Mouse (Mus musculus) stomach, postnatal 0 days (tissue): ENCODE results near the gene Chst3. TPM values are rescaled to one million over a fixed set of nuclear protein-coding genes. Genes with fewer than 3 reads are reported as not detected.
"Not testable (repeated sequence)": the region's sequence is repeated elsewhere in the genome, so short reads cannot be mapped to it uniquely, and the experiment has no call there.

Experiments used
- ATAC-seq: fragments of 200-750 bp; cut with Nextera tagmentation; 2 replicates; pipeline ENCODE4 v1.8.0; 2017; ENCODE audit not compliant: low FRiP score, low TSS enrichment
- DNase-seq: peaks from one replicate; pipeline ENCODE4 v3.0.0-alpha.2; 2016; ENCODE audit warnings: low spot score
- H3K27ac ChIP-seq: fragments of 300-500 bp; sonication (generic); replicated peaks from 2 replicates; pipeline ENCODE4 v1.5.1; 2014; ENCODE audit warnings: mild to moderate bottlenecking, control low read depth
- H3K27me3 ChIP-seq: fragments of 300-500 bp; sonication (generic); 2 replicates; pipeline ENCODE4 v1.6.1; 2014; ENCODE audit warnings: low read length; ENCODE audit not compliant: control insufficient read depth, insufficient read depth
- H3K36me3 ChIP-seq: fragments of 300-500 bp; sonication (generic); 2 replicates; pipeline ENCODE4 v1.6.1; 2014; ENCODE audit warnings: low read length, mixed read lengths; ENCODE audit not compliant: control insufficient read depth, insufficient read depth
- H3K4me1 ChIP-seq: fragments of 300-500 bp; sonication (generic); replicated peaks from 2 replicates; pipeline ENCODE4 v1.6.1; 2014; ENCODE audit warnings: antibody characterized with exemption; ENCODE audit not compliant: control insufficient read depth, insufficient read depth
- H3K4me2 ChIP-seq: fragments of 300-500 bp; sonication (generic); replicated peaks from 2 replicates; pipeline ENCODE4 v1.6.1; 2014; ENCODE audit warnings: low read depth, mild to moderate bottlenecking, control low read depth, moderate library complexity
- H3K4me3 ChIP-seq: fragments of 300-500 bp; sonication (generic); 2 replicates; pipeline ENCODE4 v1.5.1; 2014; ENCODE audit warnings: low read depth, low read length, control low read depth
- H3K9ac ChIP-seq: fragments of 300-500 bp; sonication (generic); 2 replicates; pipeline ENCODE4 v1.6.1; 2014; ENCODE audit warnings: mild to moderate bottlenecking, low read length, control low read depth, mixed read lengths
- H3K9me3 ChIP-seq: fragments of 300-500 bp; sonication (generic); 2 replicates; pipeline ENCODE4 v1.6.1; 2016; ENCODE audit warnings: low read length; ENCODE audit not compliant: control insufficient read depth
- CTCF ChIP-seq: IDR thresholded peaks from 2 replicates; pipeline ENCODE4 v1.5.1; 2016; ENCODE audit warnings: antibody characterized with exemption, low read depth, mild to moderate bottlenecking, moderate library complexity
- EP300 ChIP-seq: optimal IDR thresholded peaks from 2 replicates; pipeline ENCODE3; 2016; ENCODE audit warnings: antibody characterized with exemption
- WGBS: fragments of 180-500 bp; shearing (Covaris S2); extraction: QIAGEN DNeasy Blood & Tissue Kit; methylation state at CpG from one replicate; pipeline ENCODE4 v1.1.7; 2014; 5-methylcytosine and 5-hydroxymethylcytosine counted together
- polyA plus RNA-seq: library from polyadenylated mRNA; unstranded; fragments of >200 nt; fragmentation: Nextera tagmentation; extraction: Ambion mirVana; gene quantifications from 2 replicates; pipeline ENCODE4 v1.2.1, GENCODE M21; 2015

Chst3 gene
- polyA plus RNA-seq, 1 experiment from 2014 or later, result 1.1 TPM

GRCm38 (mm10) chr10:60243941-60244340 is 24.9 kb upstream of the Chst3 start:
- TF ChIP-seq EP300 (no peak), CTCF (no peak)
- Histone ChIP-seq H3K9ac (no peak overlapping the region), H3K36me3 (no peaks in the 10 kb centered on the region), H3K9me3 (no peaks in the 10 kb centered on the region), H3K27me3 (no peaks in the 10 kb centered on the region), H3K4me2 (no peak overlapping the region), H3K4me1 (no peaks in the 10 kb centered on the region), H3K27ac (no peak overlapping the region), H3K4me3 (no peak overlapping the region)
- DNase-seq (no peak), ATAC-seq (no peak)
- WGBS, result 77% methylated on average over 5 of the region's 5 CpGs

GRCm38 (mm10) chr10:60240416-60240815 is 21.4 kb upstream of the Chst3 start:
- H3K4me1 ChIP-seq, result no peaks in the 10 kb centered on the region
- no peaks in the 10 kb centered on the region for H3K27me3 ChIP-seq
- no peaks in the 10 kb centered on the region for H3K36me3 ChIP-seq
- no peak overlapping the region for H3K27ac ChIP-seq
- no peak for TF ChIP-seq CTCF
- no peak for TF ChIP-seq EP300
- 90% methylated on average over 6 of the region's 6 CpGs for WGBS
- H3K4me2 ChIP-seq, result no peak overlapping the region
- ATAC-seq, result no peak
- H3K9me3 ChIP-seq, result no peaks in the 10 kb centered on the region
- no peak overlapping the region for H3K4me3 ChIP-seq
- no peak overlapping the region for H3K9ac ChIP-seq
- no peak for DNase-seq

- Histone ChIP-seq H3K36me3 (no peaks in the 10 kb centered on the region), H3K9me3 (no peaks in the 10 kb centered on the region), H3K27ac (no peak overlapping the region), H3K4me2 (no peak overlapping the region), H3K27me3 (no peaks in the 10 kb centered on the region), H3K4me3 (no peak overlapping the region), H3K4me1 (no peaks in the 10 kb centered on the region), H3K9ac (no peak overlapping the region)
- TF ChIP-seq CTCF, result peak; percentile 87
- TF ChIP-seq EP300, result no peak
- DNase-seq (peak; percentile 60), ATAC-seq (no peak)
- 66% methylated on average over 10 of the region's 10 CpGs for WGBS
Measured at GRCm38 (mm10) chr10:60237475-60238154, 18.6 kb upstream of the Chst3 start.

DNA sequence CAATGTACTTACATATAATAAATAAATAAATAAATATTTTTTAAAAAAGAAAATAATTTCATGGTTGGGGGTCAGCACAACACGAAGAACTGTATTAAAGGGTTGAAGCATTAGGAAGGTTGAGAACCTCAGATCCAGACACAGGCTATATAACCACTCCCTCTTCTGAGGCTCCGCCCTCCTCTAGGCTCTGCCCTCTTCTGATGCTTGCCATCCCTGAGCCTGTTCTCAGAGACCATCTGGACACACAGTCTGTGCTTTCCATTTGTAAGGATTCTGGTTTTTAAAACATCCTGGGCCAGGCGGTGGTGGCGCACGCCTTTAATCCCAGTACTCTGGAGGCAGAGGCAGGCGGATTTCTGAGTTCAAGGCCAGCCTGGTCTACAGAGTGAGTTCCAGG is 16.8 kb upstream of the Chst3 start:
- 92% methylated on average over 6 of the region's 6 CpGs for whole genome bisulfite sequencing

GRCm38 (mm10) chr10:60234006-60234405 is 14.9 kb upstream of the Chst3 start:
- no peaks in the 10 kb centered on the region for H3K27me3 ChIP-seq
- H3K9ac ChIP-seq, result no peak overlapping the region
- WGBS, result 67% methylated on average over 9 of the region's 9 CpGs
- no peaks in the 10 kb centered on the region for H3K4me1 ChIP-seq
- DNase-seq (no peak), ATAC-seq (no peak)
- H3K4me3 ChIP-seq, result no peak overlapping the region
- no peak overlapping the region for H3K4me2 ChIP-seq
- no peak overlapping the region for H3K27ac ChIP-seq
- H3K36me3 ChIP-seq, result no peaks in the 10 kb centered on the region
- H3K9me3 ChIP-seq, result no peaks in the 10 kb centered on the region
- TF ChIP-seq EP300 (no peak), CTCF (peak; percentile 23; the same call in 1 of the 2 replicates)

More for the DNA sequence above, 16.8 kb upstream of the Chst3 start:
- H3K4me1 ChIP-seq, H3K4me3 ChIP-seq, ATAC-seq, H3K9ac ChIP-seq, H3K36me3 ChIP-seq, DNase-seq, H3K27ac ChIP-seq, H3K9me3 ChIP-seq, H3K27me3 ChIP-seq, H3K4me2 ChIP-seq: not testable (repeated sequence)

- Histone ChIP-seq H3K4me1 (no peaks in the 10 kb centered on the region), H3K4me2 (no peak overlapping the region), H3K27me3 (no peaks in the 10 kb centered on the region), H3K36me3 (no peaks in the 10 kb centered on the region), H3K27ac (peak overlapping the region; percentile 80), H3K4me3 (no peak overlapping the region), H3K9ac (no peak overlapping the region), H3K9me3 (no peaks in the 10 kb centered on the region)
- no peak for TF ChIP-seq CTCF
- TF ChIP-seq EP300, result no peak
- 46% methylated on average over 6 of the region's 6 CpGs for WGBS
- DNase-seq, result no peak
- ATAC-seq, result no peak
Measured at GRCm38 (mm10) chr10:60230321-60231088, 11.4 kb upstream of the Chst3 start.
